Mouse (Mus musculus) kidney, postnatal 10 days (tissue): ENCODE measurements around the gene Slc25a23.

Experiments used
- DNase-seq: peaks from one replicate; pipeline ENCODE4 v3.0.0; 2021; ENCODE audit warnings: mixed read lengths

Gene Slc25a23

GRCm38 (mm10) chr17:57059486-57059977 lies at the start of gene Slc25a23:
Slc25a23 (minus strand) TSS chr17:57059863.
- DNase-seq = peak; percentile 86

- DNase-seq = no peak
Measured at GRCm38 (mm10) chr17:57108666-57109171, 49.1 kb upstream of the Slc25a23 start.

- DNase-seq = no peak
Measured at GRCm38 (mm10) chr17:57108040-57108665, 48.5 kb upstream of the Slc25a23 start.

- no peak for DNase-seq
Measured at GRCm38 (mm10) chr17:57107064-57107463, 47.4 kb upstream of the Slc25a23 start.

- no peak for DNase-seq
Measured at GRCm38 (mm10) chr17:57106035-57106368, 46.3 kb upstream of the Slc25a23 start.

GRCm38 (mm10) chr17:57105181-57106034 lies 45.7 kb upstream of the Slc25a23 start, which contains the start of gene Tnfsf9:
Tnfsf9 (plus strand) TSS chr17:57105325.
- DNase-seq = peak; percentile 78

- no peak for DNase-seq
Measured at GRCm38 (mm10) chr17:57104496-57104895, 44.8 kb upstream of the Slc25a23 start.

- DNase-seq = no peak
Measured at GRCm38 (mm10) chr17:57102276-57102675, 42.6 kb upstream of the Slc25a23 start.

- DNase-seq = no peak
Measured at GRCm38 (mm10) chr17:57099629-57100325, 40.1 kb upstream of the Slc25a23 start.

GRCm38 (mm10) chr17:57098321-57098720 lies 38.7 kb upstream of the Slc25a23 start:
- DNase-seq = no peak

- DNase-seq = peak; percentile 92
Measured at GRCm38 (mm10) chr17:57096623-57096920, 36.9 kb upstream of the Slc25a23 start.

- DNase-seq = peak; percentile 74
Measured at GRCm38 (mm10) chr17:57095855-57096622, 36.4 kb upstream of the Slc25a23 start.

GRCm38 (mm10) chr17:57094222-57094621 lies 34.6 kb upstream of the Slc25a23 start:
- DNase-seq = no peak

- DNase-seq = peak; percentile 65
Measured at GRCm38 (mm10) chr17:57087049-57087832, 27.6 kb upstream of the Slc25a23 start, which contains the start of gene Tubb4a. Tubb4a (minus strand) TSS chr17:57087782.

GRCm38 (mm10) chr17:57085970-57086757 lies 26.5 kb upstream of the Slc25a23 start:
- DNase-seq = no peak

- no peak for DNase-seq
Measured at GRCm38 (mm10) chr17:57082481-57082880, 22.8 kb upstream of the Slc25a23 start.

- no peak for DNase-seq
Measured at GRCm38 (mm10) chr17:57081234-57081842, 21.7 kb upstream of the Slc25a23 start.

- DNase-seq = no peak
Measured at GRCm38 (mm10) chr17:57079919-57080318, 20.3 kb upstream of the Slc25a23 start.

GRCm38 (mm10) chr17:57078336-57078735 lies 18.7 kb upstream of the Slc25a23 start, which contains the start of gene Dennd1c:
Dennd1c (minus strand) TSS chr17:57078514.
- no peak for DNase-seq

- no peak for DNase-seq
Measured at GRCm38 (mm10) chr17:57076916-57077315, 17.3 kb upstream of the Slc25a23 start.
